Mouse (Mus musculus) erythroblast, embryonic 14.5 days (primary cell): ENCODE results near the gene Emx2. TPM values are rescaled to one million over a fixed set of nuclear protein-coding genes. Genes with fewer than 3 reads are reported as not detected.

Experiments
- H3K27me3 ChIP-seq: 2 replicates; pipeline ENCODE4 v1.6.1; 2012; ENCODE audit warnings: inconsistent platforms; ENCODE audit not compliant: control insufficient read depth
- H3K36me3 ChIP-seq: 2 replicates; pipeline ENCODE4 v1.6.1; 2012; ENCODE audit warnings: mild to moderate bottlenecking, inconsistent platforms; ENCODE audit not compliant: control insufficient read depth
- H3K4me1 ChIP-seq: 2 replicates; pipeline ENCODE4 v1.6.1; 2012; ENCODE audit warnings: inconsistent platforms; ENCODE audit not compliant: control insufficient read depth
- H3K4me3 ChIP-seq: replicated peaks from 2 replicates; pipeline ENCODE3; 2012; ENCODE audit warnings: moderate library complexity, mild to moderate bottlenecking, inconsistent platforms
- H3K9me3 ChIP-seq: 2 replicates; pipeline ENCODE4 v1.6.1; 2012; ENCODE audit warnings: low read length, inconsistent platforms, mixed read lengths; ENCODE audit not compliant: control insufficient read depth
- GATA1 ChIP-seq: IDR thresholded peaks from 2 replicates; pipeline ENCODE4 v1.6.1; 2012; ENCODE audit warnings: low read length, inconsistent platforms, mixed read lengths
- TAL1 ChIP-seq: IDR thresholded peaks from 3 replicates; pipeline ENCODE4 v1.6.1; 2012; ENCODE audit warnings: low read length, inconsistent platforms, mixed read lengths
- polyA plus RNA-seq: library from polyadenylated mRNA; stranded (reverse); fragments of >175 nt; gene quantifications from 2 replicates; pipeline ENCODE4 v1.2.3, GENCODE M21; 2012

Emx2 gene
- polyA plus RNA-seq, 1 experiment, result not detected

- peaks cover 3% of the 10 kb centered on the region; the same call in 1 of the 2 replicates for H3K9me3 ChIP-seq
- H3K27me3 ChIP-seq, result peaks cover 100% of the 10 kb centered on the region
- H3K4me3 ChIP-seq, result no peak overlapping the region
- H3K4me1 ChIP-seq, result peaks cover 2% of the 10 kb centered on the region; the same call in 1 of the 2 replicates
- TF ChIP-seq TAL1, result no peak
- TF ChIP-seq GATA1, result no peak
- no peaks in the 10 kb centered on the region for H3K36me3 ChIP-seq
These were observed 9.4 kb downstream of the Emx2 start for GRCm38 (mm10) chr19:59467413-59468064.

GRCm38 (mm10) chr19:59468065-59468810, 10.1 kb downstream of the Emx2 start:
- TF ChIP-seq TAL1 (no peak), GATA1 (no peak)
- peaks cover 99% of the 10 kb centered on the region for H3K27me3 ChIP-seq
- peaks cover 3% of the 10 kb centered on the region; the same call in 1 of the 2 replicates for H3K9me3 ChIP-seq
- H3K36me3 ChIP-seq, result no peaks in the 10 kb centered on the region
- no peak overlapping the region for H3K4me3 ChIP-seq
- H3K4me1 ChIP-seq, result peaks cover 2% of the 10 kb centered on the region; the same call in 1 of the 2 replicates

DNA sequence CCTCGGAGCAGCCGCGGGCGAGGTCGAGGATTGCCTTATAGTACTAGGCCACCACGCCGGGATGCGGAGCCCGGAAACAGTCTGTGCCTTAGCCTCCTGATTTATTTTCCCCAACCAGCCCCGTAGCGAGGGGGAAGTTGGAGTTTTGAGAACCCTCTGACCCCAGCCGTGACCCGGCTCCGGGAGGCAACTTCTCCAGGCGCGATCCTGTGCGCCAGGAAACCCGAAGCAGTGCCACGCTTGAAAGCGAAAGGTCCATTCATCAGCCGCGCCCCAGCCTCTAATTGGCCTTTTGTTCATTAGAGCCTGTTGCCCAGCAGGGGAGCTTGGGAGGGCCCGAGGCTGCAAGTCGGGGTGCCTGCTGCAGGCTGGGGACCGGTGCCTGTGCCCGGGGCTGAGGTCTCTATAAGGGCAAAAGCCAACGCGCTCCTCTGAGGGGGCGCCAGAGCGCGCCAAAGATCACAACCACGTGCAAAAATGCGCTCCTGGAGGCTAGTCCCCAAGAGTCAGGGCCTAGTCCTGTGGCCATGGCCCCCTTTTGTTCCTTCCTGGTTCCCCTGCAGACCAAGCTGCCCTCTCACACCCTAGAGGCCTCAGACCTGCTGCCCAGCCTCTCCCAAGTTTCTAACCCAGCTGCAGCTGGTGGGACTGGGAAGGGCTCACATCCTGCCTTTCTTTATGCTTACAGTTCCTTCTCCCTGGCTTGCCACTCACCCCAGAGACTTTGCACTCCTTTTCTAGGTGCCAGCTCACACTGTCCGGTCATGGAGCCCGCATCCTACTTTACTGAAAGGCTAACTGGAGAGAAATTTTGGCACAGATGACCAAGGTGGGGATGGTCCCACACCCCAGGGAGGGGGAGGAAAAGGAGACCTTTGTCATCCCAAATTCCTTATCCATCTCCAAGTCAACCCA, 11.1 kb downstream of the Emx2 start:
- Histone ChIP-seq H3K4me1 (peaks cover 2% of the 10 kb centered on the region; the same call in 1 of the 2 replicates), H3K27me3 (peaks cover 89% of the 10 kb centered on the region), H3K4me3 (no peak overlapping the region), H3K36me3 (no peaks in the 10 kb centered on the region), H3K9me3 (peaks cover 3% of the 10 kb centered on the region; the same call in 1 of the 2 replicates)
- TF ChIP-seq GATA1 (no peak), TAL1 (no peak)

- peaks cover 2% of the 10 kb centered on the region; the same call in 1 of the 2 replicates for H3K4me1 ChIP-seq
- peaks cover 3% of the 10 kb centered on the region; the same call in 1 of the 2 replicates for H3K9me3 ChIP-seq
- H3K4me3 ChIP-seq, result no peak overlapping the region
- no peak for TF ChIP-seq TAL1
- TF ChIP-seq GATA1, result no peak
- H3K36me3 ChIP-seq, result no peaks in the 10 kb centered on the region
- peaks cover 80% of the 10 kb centered on the region for H3K27me3 ChIP-seq
These were observed 12.0 kb downstream of the Emx2 start for GRCm38 (mm10) chr19:59470074-59470630.

- peaks cover 73% of the 10 kb centered on the region for H3K27me3 ChIP-seq
- no peak for TF ChIP-seq GATA1
- no peak for TF ChIP-seq TAL1
- no peak overlapping the region for H3K4me3 ChIP-seq
- peaks cover 3% of the 10 kb centered on the region; the same call in 1 of the 2 replicates for H3K9me3 ChIP-seq
- no peaks in the 10 kb centered on the region for H3K36me3 ChIP-seq
- H3K4me1 ChIP-seq, result peaks cover 2% of the 10 kb centered on the region; the same call in 1 of the 2 replicates
These were observed 12.7 kb downstream of the Emx2 start for GRCm38 (mm10) chr19:59470913-59471312.

DNA sequence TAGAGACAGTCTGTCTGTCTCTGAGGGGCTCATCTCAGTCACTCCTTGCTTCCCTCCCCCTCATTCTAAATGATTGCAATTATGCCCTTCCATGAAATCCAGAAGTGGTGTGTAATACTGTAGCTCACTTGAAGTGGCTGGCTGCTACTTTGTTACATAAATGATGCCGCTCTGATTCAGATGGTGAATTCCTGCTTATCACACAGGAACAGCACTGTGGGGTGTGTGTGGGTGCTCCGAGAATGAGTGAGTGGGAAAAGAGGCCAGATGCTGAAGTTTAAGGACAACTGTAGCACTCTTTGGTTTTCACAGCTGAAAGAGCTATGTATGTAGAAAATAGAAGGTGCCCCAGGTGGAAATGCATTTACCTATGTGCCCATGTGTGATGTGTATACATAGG, 14.7 kb downstream of the Emx2 start:
- Histone ChIP-seq H3K9me3 (no peaks in the 10 kb centered on the region), H3K4me1 (no peaks in the 10 kb centered on the region), H3K27me3 (peaks cover 53% of the 10 kb centered on the region), H3K4me3 (no peak overlapping the region), H3K36me3 (no peaks in the 10 kb centered on the region)
- no peak for TF ChIP-seq TAL1
- TF ChIP-seq GATA1, result no peak

- no peak overlapping the region for H3K4me3 ChIP-seq
- TF ChIP-seq TAL1 (no peak), GATA1 (no peak)
- no peaks in the 10 kb centered on the region for H3K4me1 ChIP-seq
- no peaks in the 10 kb centered on the region for H3K36me3 ChIP-seq
- H3K27me3 ChIP-seq, result no peaks in the 10 kb centered on the region
- H3K9me3 ChIP-seq, result no peaks in the 10 kb centered on the region
These were observed 21.7 kb downstream of the Emx2 start for GRCm38 (mm10) chr19:59479912-59480311.

- no peak for TF ChIP-seq GATA1
- TF ChIP-seq TAL1, result no peak
- no peaks in the 10 kb centered on the region for H3K27me3 ChIP-seq
- H3K9me3 ChIP-seq, result no peaks in the 10 kb centered on the region
- H3K4me3 ChIP-seq, result no peak overlapping the region
- H3K4me1 ChIP-seq, result no peaks in the 10 kb centered on the region
- H3K36me3 ChIP-seq, result no peaks in the 10 kb centered on the region
These were observed 22.4 kb downstream of the Emx2 start for GRCm38 (mm10) chr19:59480563-59480962.
